Mouse (Mus musculus) intestine, embryonic 15.5 days (tissue): ENCODE measurements at regions not wholly inside any gene's neighbourhood (a gene's known extent, or its start where the extent isn't known, plus 50 kb on each side); places are given as distances from the start of the nearest gene placed in this dataset.

Experiments
- ATAC-seq: fragments of 200-750 bp; cut with Nextera tagmentation; 2 replicates; pipeline ENCODE4 v1.8.0; 2017; ENCODE audit warnings: moderate TSS enrichment, moderate library complexity
- H3K27ac ChIP-seq: fragments of 300-500 bp; sonication (generic); 2 replicates; pipeline ENCODE4 v1.5.1; 2015; ENCODE audit warnings: mild to moderate bottlenecking, inconsistent platforms
- H3K27me3 ChIP-seq: fragments of 300-500 bp; sonication (generic); replicated peaks from 2 replicates; pipeline ENCODE4 v1.6.1; 2015; ENCODE audit warnings: inconsistent platforms
- H3K36me3 ChIP-seq: fragments of 300-500 bp; sonication (generic); 2 replicates; pipeline ENCODE4 v1.6.1; 2015; ENCODE audit warnings: inconsistent platforms
- H3K4me1 ChIP-seq: fragments of 300-500 bp; sonication (generic); replicated peaks from 2 replicates; pipeline ENCODE4 v1.6.1; 2015; ENCODE audit warnings: inconsistent platforms
- H3K4me2 ChIP-seq: fragments of 300-500 bp; sonication (generic); replicated peaks from 2 replicates; pipeline ENCODE4 v1.6.1; 2015; ENCODE audit warnings: mild to moderate bottlenecking, inconsistent platforms
- H3K4me3 ChIP-seq: fragments of 300-500 bp; sonication (generic); replicated peaks from 2 replicates; pipeline ENCODE4 v1.5.1; 2015; ENCODE audit warnings: inconsistent platforms
- H3K9ac ChIP-seq: fragments of 300-500 bp; sonication (generic); 2 replicates; pipeline ENCODE4 v1.6.1; 2015; ENCODE audit warnings: inconsistent platforms
- H3K9me3 ChIP-seq: fragments of 300-500 bp; sonication (generic); 2 replicates; pipeline ENCODE4 v1.6.1; 2016; ENCODE audit warnings: inconsistent platforms
- WGBS: fragments of 180-500 bp; shearing (Covaris S2); methylation state at CpG from one replicate; pipeline ENCODE4 v1.1.7; 2015; 5-methylcytosine and 5-hydroxymethylcytosine counted together

GRCm38 (mm10) chr6:84376666-84377065, 217.0 kb downstream of the Cyp26b1 start:
- no peaks in the 10 kb centered on the region for H3K36me3 ChIP-seq
- no peak overlapping the region for H3K27ac ChIP-seq
- 0 out of 2 replicates have a peak, but pooled peaks cover 6% of the 10 kb centered on the region for H3K27me3 ChIP-seq
- 65% methylated on average over 11 of the region's 11 CpGs for WGBS
- no peak overlapping the region for H3K4me2 ChIP-seq
- no peak overlapping the region for H3K4me3 ChIP-seq
- no peaks in the 10 kb centered on the region; the same call in 1 of the 2 replicates for H3K9me3 ChIP-seq
- no peak for ATAC-seq
- no peak overlapping the region for H3K9ac ChIP-seq
- no peaks in the 10 kb centered on the region for H3K4me1 ChIP-seq

DNA sequence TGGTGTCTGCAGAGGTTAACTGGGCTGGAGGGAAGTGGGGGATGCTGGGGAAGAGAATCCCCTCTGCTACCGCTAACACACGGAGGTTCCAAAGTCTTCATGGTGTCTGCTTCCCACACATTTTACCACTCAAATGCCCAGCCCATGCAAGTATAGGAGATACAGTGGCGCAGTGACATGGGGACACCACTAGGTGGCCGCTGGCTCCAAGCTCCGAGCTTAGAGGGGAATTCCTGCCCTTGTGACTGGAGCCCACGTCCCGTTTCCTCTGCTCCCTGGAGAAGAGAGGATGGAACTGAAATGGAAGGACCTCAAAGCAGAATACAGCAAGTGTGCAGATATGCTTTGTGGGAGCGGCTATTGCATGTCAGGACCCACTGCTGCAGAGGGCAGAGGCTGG, 218.2 kb downstream of the Cyp26b1 start:
- H3K4me3 ChIP-seq: no peak overlapping the region
- H3K9me3 ChIP-seq: no peaks in the 10 kb centered on the region; the same call in 1 of the 2 replicates
- 0 out of 2 replicates have a peak, but pooled peaks cover 6% of the 10 kb centered on the region for H3K27me3 ChIP-seq
- ATAC-seq: no peak
- H3K4me2 ChIP-seq: no peak overlapping the region
- H3K36me3 ChIP-seq: no peaks in the 10 kb centered on the region
- H3K4me1 ChIP-seq: no peaks in the 10 kb centered on the region
- H3K9ac ChIP-seq: no peak overlapping the region
- no peak overlapping the region for H3K27ac ChIP-seq
- 10% methylated on average over 8 of the region's 8 CpGs for WGBS

GRCm38 (mm10) chr6:84366365-84366764, 227.3 kb downstream of the Cyp26b1 start:
- no peaks in the 10 kb centered on the region for H3K36me3 ChIP-seq
- no peaks in the 10 kb centered on the region for H3K27me3 ChIP-seq
- no peak overlapping the region for H3K4me3 ChIP-seq
- no peak overlapping the region for H3K27ac ChIP-seq
- WGBS: 47% methylated on average over 6 of the region's 6 CpGs
- H3K4me2 ChIP-seq: no peak overlapping the region
- no peak for ATAC-seq
- H3K9me3 ChIP-seq: no peaks in the 10 kb centered on the region
- no peak overlapping the region for H3K9ac ChIP-seq
- no peaks in the 10 kb centered on the region for H3K4me1 ChIP-seq

DNA sequence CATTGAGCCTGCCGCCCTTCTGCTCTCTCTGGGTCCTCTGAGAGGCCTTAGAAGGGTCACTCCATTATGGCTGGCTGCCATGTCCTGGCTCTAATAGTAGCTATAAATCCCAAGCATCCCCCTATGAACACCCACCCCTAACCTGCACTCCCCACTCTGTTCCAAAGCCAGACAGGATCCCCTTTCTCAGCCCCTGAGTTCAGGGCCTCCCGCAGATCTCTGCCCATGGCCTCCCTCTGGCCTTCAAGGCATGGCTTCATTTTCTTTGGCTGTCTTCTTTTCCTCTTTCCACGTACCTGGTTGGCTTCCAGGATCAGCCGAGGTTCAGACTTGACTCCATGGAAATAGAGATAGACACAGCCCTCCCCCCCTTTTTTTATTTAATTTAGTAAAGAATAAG, 227.8 kb downstream of the Cyp26b1 start:
- 83% methylated on average over 4 of the region's 4 CpGs for WGBS
- no peaks in the 10 kb centered on the region for H3K4me1 ChIP-seq

GRCm38 (mm10) chr6:84364964-84365363, 228.7 kb downstream of the Cyp26b1 start:
- Histone ChIP-seq H3K9me3 (no peaks in the 10 kb centered on the region), H3K36me3 (no peaks in the 10 kb centered on the region), H3K9ac (no peak overlapping the region), H3K4me2 (no peak overlapping the region), H3K27ac (no peak overlapping the region), H3K4me3 (no peak overlapping the region), H3K27me3 (no peaks in the 10 kb centered on the region), H3K4me1 (no peaks in the 10 kb centered on the region)
- no peak for ATAC-seq
- 9% methylated on average over 2 of the region's 2 CpGs for WGBS

More for the DNA sequence above, 227.8 kb downstream of the Cyp26b1 start:
- no peak overlapping the region for H3K4me2 ChIP-seq
- H3K9me3 ChIP-seq: no peaks in the 10 kb centered on the region
- H3K27me3 ChIP-seq: no peaks in the 10 kb centered on the region
- H3K9ac ChIP-seq: no peak overlapping the region
- H3K27ac ChIP-seq: no peak overlapping the region
- no peak for ATAC-seq
- H3K4me3 ChIP-seq: no peak overlapping the region
- no peaks in the 10 kb centered on the region for H3K36me3 ChIP-seq

GRCm38 (mm10) chr6:84362331-84362730, 231.4 kb downstream of the Cyp26b1 start:
- WGBS: 88% methylated on average over 1 of the region's 1 CpGs
- no peaks in the 10 kb centered on the region for H3K4me1 ChIP-seq

DNA sequence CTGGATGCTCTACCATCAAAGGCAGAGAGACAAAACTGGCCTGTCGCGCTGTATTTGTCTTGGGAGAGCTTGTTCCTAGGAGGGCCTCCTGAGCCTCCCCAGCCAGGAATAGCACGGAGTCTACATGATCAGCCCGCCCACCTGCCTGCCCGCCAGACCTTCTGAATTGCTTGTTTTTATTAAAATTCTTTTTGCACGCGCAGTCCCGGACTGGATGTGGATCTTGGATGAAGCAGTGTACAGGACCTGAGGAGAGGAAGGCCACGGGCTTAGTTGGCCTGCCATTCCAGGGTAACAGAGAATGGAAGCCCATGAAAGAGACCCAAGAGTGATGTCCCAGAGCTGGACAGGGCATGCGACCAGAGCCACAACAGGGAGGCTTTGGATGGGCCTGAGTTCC, 235.8 kb downstream of the Cyp26b1 start:
- no peak for ATAC-seq
- no peaks in the 10 kb centered on the region for H3K9me3 ChIP-seq
- no peaks in the 10 kb centered on the region for H3K4me1 ChIP-seq
- H3K27me3 ChIP-seq: no peaks in the 10 kb centered on the region
- no peak overlapping the region for H3K9ac ChIP-seq
- no peak overlapping the region for H3K4me2 ChIP-seq
- no peaks in the 10 kb centered on the region for H3K36me3 ChIP-seq
- H3K27ac ChIP-seq: no peak overlapping the region
- 78% methylated on average over 10 of the region's 10 CpGs for WGBS
- no peak overlapping the region for H3K4me3 ChIP-seq

More at GRCm38 (mm10) chr6:84362331-84362730, 231.4 kb downstream of the Cyp26b1 start:
- Histone ChIP-seq H3K9ac (no peak overlapping the region), H3K27ac (no peak overlapping the region), H3K4me3 (no peak overlapping the region), H3K9me3 (no peaks in the 10 kb centered on the region), H3K36me3 (no peaks in the 10 kb centered on the region), H3K27me3 (no peaks in the 10 kb centered on the region), H3K4me2 (no peak overlapping the region)
- ATAC-seq: no peak

- Histone ChIP-seq H3K9ac (no peak overlapping the region), H3K27ac (no peak overlapping the region), H3K9me3 (no peaks in the 10 kb centered on the region), H3K36me3 (no peaks in the 10 kb centered on the region), H3K4me1 (no peaks in the 10 kb centered on the region), H3K4me2 (no peak overlapping the region), H3K4me3 (no peak overlapping the region), H3K27me3 (no peaks in the 10 kb centered on the region)
- no peak for ATAC-seq
- WGBS: 82% methylated on average over 6 of the region's 6 CpGs
Observed at GRCm38 (mm10) chr6:84353425-84354220, 240.1 kb downstream of the Cyp26b1 start.

- H3K36me3 ChIP-seq: no peaks in the 10 kb centered on the region
- ATAC-seq: no peak
- H3K4me1 ChIP-seq: no peaks in the 10 kb centered on the region
- no peaks in the 10 kb centered on the region for H3K27me3 ChIP-seq
- H3K4me2 ChIP-seq: no peak overlapping the region
- WGBS: 86% methylated on average over 12 of the region's 12 CpGs
- no peak overlapping the region for H3K27ac ChIP-seq
- no peaks in the 10 kb centered on the region for H3K9me3 ChIP-seq
- H3K4me3 ChIP-seq: no peak overlapping the region
- no peak overlapping the region for H3K9ac ChIP-seq
Observed at GRCm38 (mm10) chr6:84344936-84345335, 248.8 kb downstream of the Cyp26b1 start.

- Histone ChIP-seq H3K36me3 (no peaks in the 10 kb centered on the region), H3K4me3 (no peak overlapping the region), H3K4me1 (no peaks in the 10 kb centered on the region), H3K27me3 (no peaks in the 10 kb centered on the region), H3K9me3 (no peaks in the 10 kb centered on the region), H3K9ac (no peak overlapping the region), H3K27ac (no peak overlapping the region), H3K4me2 (no peak overlapping the region)
- 89% methylated on average over 10 of the region's 10 CpGs for WGBS
- ATAC-seq: no peak
Observed at GRCm38 (mm10) chr6:84333666-84334179, 260.0 kb downstream of the Cyp26b1 start.

GRCm38 (mm10) chr6:84329106-84329505, 264.6 kb downstream of the Cyp26b1 start:
- ATAC-seq: no peak
- H3K9me3 ChIP-seq: no peaks in the 10 kb centered on the region
- H3K27ac ChIP-seq: no peak overlapping the region
- H3K4me3 ChIP-seq: no peak overlapping the region
- no peaks in the 10 kb centered on the region for H3K4me1 ChIP-seq
- no peaks in the 10 kb centered on the region for H3K36me3 ChIP-seq
- H3K27me3 ChIP-seq: no peaks in the 10 kb centered on the region
- WGBS: 44% methylated on average over 7 of the region's 7 CpGs
- H3K4me2 ChIP-seq: no peak overlapping the region
- H3K9ac ChIP-seq: no peak overlapping the region

DNA sequence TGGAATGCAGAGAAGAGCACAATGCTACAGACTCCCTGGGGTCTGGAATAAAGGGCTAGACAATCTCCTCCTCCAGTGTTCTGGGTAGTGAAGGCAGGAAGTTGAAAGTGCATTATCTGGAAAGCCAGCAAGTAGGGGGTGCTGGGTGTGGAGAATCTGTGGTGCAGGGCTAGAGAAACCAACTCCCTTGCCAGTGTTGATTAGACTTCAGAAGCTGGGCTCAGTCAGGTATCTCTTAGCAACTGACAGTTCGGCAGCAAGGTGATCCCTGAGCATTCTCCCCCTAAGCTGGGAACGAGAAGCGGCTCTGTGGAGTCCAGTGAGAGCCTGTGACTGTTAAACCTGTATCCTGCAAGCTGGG, 265.7 kb downstream of the Cyp26b1 start:
- Histone ChIP-seq H3K9me3 (no peaks in the 10 kb centered on the region), H3K4me1 (no peaks in the 10 kb centered on the region), H3K27me3 (no peaks in the 10 kb centered on the region), H3K4me3 (no peak overlapping the region), H3K36me3 (no peaks in the 10 kb centered on the region), H3K27ac (no peak overlapping the region), H3K9ac (no peak overlapping the region), H3K4me2 (no peak overlapping the region)
- WGBS: 48% methylated on average over 3 of the region's 3 CpGs
- ATAC-seq: no peak; the same call in 1 of the 2 replicates
